Mouse (Mus musculus) hindbrain, postnatal 0 days (tissue): Measurements from ENCODE around the gene Zranb1. TPM values are rescaled to one million over a fixed set of nuclear protein-coding genes. Genes with fewer than 3 reads are reported as not detected.

Source experiments
- ATAC-seq: fragments of 200-750 bp; cut with Nextera tagmentation; 2 replicates; pipeline ENCODE4 v1.8.0; 2017; ENCODE audit warnings: mild to moderate bottlenecking, moderate TSS enrichment, moderate library complexity
- DNase-seq: peaks from one replicate; pipeline ENCODE4 v3.0.0-alpha.2; 2015; ENCODE audit warnings: low spot score
- H3K27ac ChIP-seq: fragments of 300-500 bp; sonication (generic); 2 replicates; pipeline ENCODE4 v1.5.1; 2014; ENCODE audit warnings: mild to moderate bottlenecking
- H3K27me3 ChIP-seq: fragments of 300-500 bp; sonication (generic); 2 replicates; pipeline ENCODE4 v1.6.1; 2014; ENCODE audit warnings: low read length, mixed read lengths; ENCODE audit not compliant: insufficient read depth
- H3K36me3 ChIP-seq: fragments of 300-500 bp; sonication (generic); 2 replicates; pipeline ENCODE4 v1.6.1; 2014; ENCODE audit warnings: low read length, mixed read lengths; ENCODE audit not compliant: insufficient read depth
- H3K4me1 ChIP-seq: fragments of 300-500 bp; sonication (generic); 2 replicates; pipeline ENCODE4 v1.6.1; 2014; ENCODE audit warnings: antibody characterized with exemption, low read length, mixed read lengths; ENCODE audit not compliant: insufficient read depth
- H3K4me2 ChIP-seq: fragments of 300-500 bp; sonication (generic); 2 replicates; pipeline ENCODE4 v1.6.1; 2014; ENCODE audit warnings: low read depth, mild to moderate bottlenecking, low read length, moderate library complexity, mixed read lengths
- H3K4me3 ChIP-seq: fragments of 300-500 bp; sonication (generic); 2 replicates; pipeline ENCODE4 v1.5.1; 2014; ENCODE audit warnings: low read length
- H3K9ac ChIP-seq: fragments of 300-500 bp; sonication (generic); replicated peaks from 2 replicates; pipeline ENCODE4 v1.6.1; 2014; ENCODE audit warnings: mild to moderate bottlenecking, low read length, moderate library complexity, mixed read lengths
- H3K9me3 ChIP-seq: fragments of 300-500 bp; sonication (generic); 2 replicates; pipeline ENCODE4 v1.6.1; 2016; ENCODE audit warnings: low read length, mixed read lengths
- CTCF ChIP-seq: IDR thresholded peaks from 2 replicates; pipeline ENCODE4 v1.5.1; 2016; ENCODE audit warnings: antibody characterized with exemption, control low read depth, low read depth
- WGBS: fragments of 180-500 bp; shearing (Covaris S2); extraction: QIAGEN DNeasy Blood & Tissue Kit; methylation state at CpG from one replicate; pipeline ENCODE4 v1.1.7; 2014; 5-methylcytosine and 5-hydroxymethylcytosine counted together
- polyA plus RNA-seq: library from polyadenylated mRNA; unstranded; fragments of >200 nt; fragmentation: Nextera tagmentation; extraction: Ambion mirVana; gene quantifications from 2 replicates; pipeline ENCODE4 v1.2.1, GENCODE M21; 2015
- total RNA-seq: library from RNA; depleted of rRNA; stranded (reverse); fragments of >200 nt; gene quantifications from 2 replicates; pipeline ENCODE4 v1.2.3, GENCODE M21; 2014

Zranb1 gene
- total and polyA plus RNA-seq, 2 experiments from 2014 or later = 24.0 to 40.1 TPM

GRCm38 (mm10) chr7:132982639-132983038 lies 51.7 kb downstream of the Zranb1 start:
- ATAC-seq = 0 out of 2 replicates have a peak, but pooled peaks have one; percentile 51
- Histone ChIP-seq H3K27ac (no peak overlapping the region), H3K9me3 (no peaks in the 10 kb centered on the region), H3K4me2 (no peak overlapping the region), H3K4me1 (no peaks in the 10 kb centered on the region), H3K27me3 (no peaks in the 10 kb centered on the region), H3K9ac (no peak overlapping the region), H3K36me3 (peaks cover 25% of the 10 kb centered on the region), H3K4me3 (no peak overlapping the region)
- WGBS = 29% methylated on average over 3 of the region's 3 CpGs
- TF ChIP-seq CTCF = no peak
- DNase-seq = no peak

GRCm38 (mm10) chr7:132989839-132990238 lies 58.9 kb downstream of the Zranb1 start:
- H3K27ac ChIP-seq = no peak overlapping the region
- no peak for ATAC-seq

GRCm38 (mm10) chr7:132991240-132991900 lies 60.4 kb downstream of the Zranb1 start:
- Histone ChIP-seq H3K4me2 (no peak overlapping the region), H3K27me3 (no peaks in the 10 kb centered on the region), H3K27ac (no peak overlapping the region), H3K36me3 (peaks cover 36% of the 10 kb centered on the region), H3K9me3 (no peaks in the 10 kb centered on the region), H3K4me1 (no peaks in the 10 kb centered on the region), H3K4me3 (no peak overlapping the region), H3K9ac (no peak overlapping the region)
- WGBS = 92% methylated on average over 14 of the region's 14 CpGs
- DNase-seq (no peak), ATAC-seq (no peak)
- TF ChIP-seq CTCF = no peak

More at GRCm38 (mm10) chr7:132989839-132990238, 58.9 kb downstream of the Zranb1 start:
- no peaks in the 10 kb centered on the region for H3K27me3 ChIP-seq
- DNase-seq = no peak
- H3K4me3 ChIP-seq = no peak overlapping the region
- WGBS = 90% methylated on average over 5 of the region's 5 CpGs
- peaks cover 40% of the 10 kb centered on the region for H3K36me3 ChIP-seq
- no peak overlapping the region for H3K9ac ChIP-seq
- no peak for TF ChIP-seq CTCF
- H3K4me1 ChIP-seq = no peaks in the 10 kb centered on the region
- no peak overlapping the region for H3K4me2 ChIP-seq
- H3K9me3 ChIP-seq = no peaks in the 10 kb centered on the region

GRCm38 (mm10) chr7:132992967-132993615 lies 62.1 kb downstream of the Zranb1 start:
- ATAC-seq (no peak), DNase-seq (no peak)
- no peak for TF ChIP-seq CTCF
- Histone ChIP-seq H3K27me3 (no peaks in the 10 kb centered on the region), H3K9me3 (no peaks in the 10 kb centered on the region), H3K27ac (no peak overlapping the region), H3K9ac (no peak overlapping the region), H3K4me3 (no peak overlapping the region), H3K4me2 (no peak overlapping the region), H3K4me1 (no peaks in the 10 kb centered on the region), H3K36me3 (peaks cover 36% of the 10 kb centered on the region)
- 92% methylated on average over 9 of the region's 9 CpGs for WGBS

- Histone ChIP-seq H3K27me3 (no peaks in the 10 kb centered on the region), H3K36me3 (peaks cover 39% of the 10 kb centered on the region), H3K9me3 (no peaks in the 10 kb centered on the region), H3K4me3 (no peak overlapping the region), H3K9ac (no peak overlapping the region), H3K4me2 (no peak overlapping the region), H3K4me1 (no peaks in the 10 kb centered on the region), H3K27ac (0 out of 2 replicates have a peak overlapping the region, but pooled peaks have one; percentile 6)
- TF ChIP-seq CTCF = peak; percentile 49
- DNase-seq (no peak), ATAC-seq (no peak)
- 88% methylated on average over 8 of the region's 8 CpGs for WGBS
Observed at GRCm38 (mm10) chr7:132994120-132994519, 63.2 kb downstream of the Zranb1 start.

- Histone ChIP-seq H3K27me3 (no peaks in the 10 kb centered on the region), H3K9ac (no peak overlapping the region), H3K36me3 (peaks cover 36% of the 10 kb centered on the region), H3K4me2 (no peak overlapping the region), H3K27ac (peak overlapping the region; percentile 6; the same call in 1 of the 2 replicates), H3K9me3 (no peaks in the 10 kb centered on the region), H3K4me3 (no peak overlapping the region), H3K4me1 (no peaks in the 10 kb centered on the region)
- WGBS = 49% methylated on average over 6 of the region's 6 CpGs
- no peak for TF ChIP-seq CTCF
- ATAC-seq = peak; percentile 50
- DNase-seq = no peak
Observed at GRCm38 (mm10) chr7:132994628-132995191, 63.8 kb downstream of the Zranb1 start.
